Mouse (Mus musculus) T-helper 2 cell (primary cell): ENCODE results near the gene Cdiptos.

Experiments
- in situ Hi-C: fragments of 300-600 bp; cut with MboI, MseI; formaldehyde crosslinking; loops from one replicate; pipeline ENCODE4 v1.15.1; 2025; ENCODE audit warnings: high pct_unique_total_duplicates

Gene Cdiptos

DNA sequence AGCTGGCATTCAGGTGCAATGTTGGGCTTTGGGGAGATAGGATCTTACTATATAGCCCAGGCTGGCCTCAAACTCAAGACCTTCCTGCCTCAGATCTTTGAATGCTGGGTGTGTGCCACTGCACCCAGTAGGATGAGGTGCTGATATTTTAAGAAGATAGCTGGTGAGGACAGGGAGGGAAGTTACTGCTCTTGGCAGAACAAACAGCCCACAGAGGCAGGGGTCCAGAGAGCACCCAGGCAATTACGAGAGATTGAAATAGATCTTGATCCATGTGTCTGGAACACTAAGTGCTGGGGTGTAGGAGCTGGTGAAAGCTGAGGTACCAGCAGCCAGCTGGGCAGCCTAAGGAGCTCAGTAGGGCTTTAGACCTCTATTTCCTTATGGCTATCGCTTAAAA lies 5.7 kb upstream of the Cdiptos start:
- in situ Hi-C loops = no loop called here

DNA sequence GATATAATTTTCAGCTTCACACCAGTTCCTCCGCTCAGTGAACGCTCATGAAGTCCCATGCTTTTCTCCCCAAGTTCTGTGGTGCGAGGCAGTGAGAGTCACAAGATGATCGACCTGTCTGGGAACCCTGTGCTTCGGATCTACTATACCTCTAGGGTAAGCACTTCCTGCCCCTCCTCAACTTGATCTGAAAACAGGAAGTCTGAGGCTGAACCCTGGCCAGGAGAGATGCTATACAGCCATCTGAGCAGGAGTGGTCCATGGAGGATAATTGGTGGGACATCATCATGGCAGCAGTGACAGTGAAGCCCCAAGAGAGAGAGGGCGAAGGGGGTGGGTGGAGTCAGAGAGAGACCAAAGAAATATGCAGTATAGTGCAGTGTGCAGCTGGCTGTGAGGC lies 2.9 kb upstream of the Cdiptos start:
- in situ Hi-C loops = no loop called here

DNA sequence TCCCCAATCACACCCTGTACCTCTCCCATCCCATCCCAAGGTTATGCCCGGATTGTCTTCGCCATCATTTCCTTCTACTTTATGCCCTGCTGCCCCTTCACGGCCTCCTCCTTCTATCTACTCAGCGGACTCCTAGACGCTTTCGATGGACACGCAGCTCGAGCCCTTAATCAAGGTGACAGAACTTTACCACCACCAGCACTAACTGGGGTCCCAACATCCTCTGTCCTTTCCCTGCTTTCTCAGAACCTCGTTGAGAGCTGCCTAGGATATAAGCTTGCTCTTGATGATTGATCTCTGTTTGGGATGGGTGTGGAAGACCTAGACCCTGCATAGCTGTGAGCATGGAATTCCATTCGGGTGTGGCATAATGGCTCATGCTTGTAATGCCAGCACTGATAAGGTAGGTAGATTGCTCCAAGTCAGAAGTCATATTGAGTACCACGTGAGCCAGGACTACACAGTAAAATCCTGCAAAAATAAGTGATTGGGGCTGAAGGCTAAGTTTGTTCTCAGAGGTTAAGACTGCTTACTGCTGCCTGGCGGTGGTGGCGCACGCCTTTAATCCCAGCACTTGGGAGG lies 1.1 kb upstream of the Cdiptos start:
- in situ Hi-C loops = no loop called here

DNA sequence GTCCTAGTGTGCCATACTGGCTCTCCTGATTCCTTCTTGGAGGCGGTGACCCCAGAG lies 177 bp downstream of the Cdiptos start, which contains the start of gene Cdipt:
Gene Cdipt (plus strand): TSS at position 22 of the 57 bp plus-strand sequence.
- in situ Hi-C loops = no loop called here

DNA sequence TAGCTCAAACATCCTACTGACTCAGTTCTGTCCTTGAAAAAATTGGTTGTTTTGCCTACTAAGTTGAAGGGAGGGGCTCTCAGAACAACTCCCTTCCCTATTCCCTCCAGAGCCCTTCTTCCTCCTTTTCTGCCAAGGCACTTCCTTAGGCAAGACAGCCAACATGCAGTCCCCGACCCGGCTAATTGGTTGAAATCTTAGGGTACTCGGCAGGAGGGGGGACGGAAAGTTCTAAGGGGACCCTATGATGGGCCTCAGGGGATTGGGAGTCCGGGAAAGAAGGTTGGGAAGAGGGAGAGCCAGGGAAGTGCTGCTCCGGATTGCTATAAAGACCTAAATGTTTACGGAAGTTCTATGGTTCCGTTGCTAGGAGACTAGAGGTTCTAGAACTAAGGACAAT lies 405 bp downstream of the Cdiptos start:
- in situ Hi-C loops = no loop called here

DNA sequence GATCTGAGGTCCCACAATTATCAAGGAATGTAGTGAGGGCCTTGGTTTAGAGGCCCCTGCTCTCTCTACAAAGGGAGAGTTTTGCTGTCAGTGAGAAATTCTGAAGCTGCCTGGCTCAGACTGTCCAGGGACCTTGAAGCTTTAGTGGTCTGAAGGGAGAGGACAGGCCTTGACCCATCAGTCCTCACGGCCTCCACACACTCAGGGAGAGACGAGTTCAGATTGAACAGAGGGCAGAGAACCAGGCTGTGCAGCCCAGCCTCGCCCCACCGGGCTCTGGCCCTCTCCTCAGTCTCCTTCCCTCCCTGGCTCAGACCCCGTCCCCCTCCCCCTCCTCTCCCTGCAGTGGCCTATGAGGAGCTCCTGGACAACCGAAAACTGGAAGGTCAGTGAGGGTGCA lies 8.5 kb downstream of the Cdiptos start:
- in situ Hi-C loops = no loop called here

DNA sequence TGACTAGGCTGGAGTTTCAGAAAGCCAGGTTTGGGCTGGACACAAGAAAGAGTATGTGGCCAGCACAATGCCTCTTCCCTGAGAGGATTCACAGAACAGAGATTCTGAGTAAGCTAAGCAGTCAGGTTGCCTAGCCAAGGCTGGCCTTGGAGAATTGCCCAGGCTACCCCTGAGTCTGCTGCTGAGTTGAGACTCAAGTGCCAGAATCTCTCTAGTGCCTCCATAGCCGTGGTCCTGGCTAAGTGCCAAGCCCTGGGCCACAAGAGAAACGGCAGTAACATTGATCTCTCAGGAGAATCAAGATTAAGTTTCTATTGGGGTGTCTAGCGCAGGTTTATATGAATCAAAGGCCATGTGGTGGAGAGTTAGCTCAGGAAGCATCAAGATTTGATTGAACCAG lies 10.3 kb downstream of the Cdiptos start:
- in situ Hi-C loops = no loop called here

DNA sequence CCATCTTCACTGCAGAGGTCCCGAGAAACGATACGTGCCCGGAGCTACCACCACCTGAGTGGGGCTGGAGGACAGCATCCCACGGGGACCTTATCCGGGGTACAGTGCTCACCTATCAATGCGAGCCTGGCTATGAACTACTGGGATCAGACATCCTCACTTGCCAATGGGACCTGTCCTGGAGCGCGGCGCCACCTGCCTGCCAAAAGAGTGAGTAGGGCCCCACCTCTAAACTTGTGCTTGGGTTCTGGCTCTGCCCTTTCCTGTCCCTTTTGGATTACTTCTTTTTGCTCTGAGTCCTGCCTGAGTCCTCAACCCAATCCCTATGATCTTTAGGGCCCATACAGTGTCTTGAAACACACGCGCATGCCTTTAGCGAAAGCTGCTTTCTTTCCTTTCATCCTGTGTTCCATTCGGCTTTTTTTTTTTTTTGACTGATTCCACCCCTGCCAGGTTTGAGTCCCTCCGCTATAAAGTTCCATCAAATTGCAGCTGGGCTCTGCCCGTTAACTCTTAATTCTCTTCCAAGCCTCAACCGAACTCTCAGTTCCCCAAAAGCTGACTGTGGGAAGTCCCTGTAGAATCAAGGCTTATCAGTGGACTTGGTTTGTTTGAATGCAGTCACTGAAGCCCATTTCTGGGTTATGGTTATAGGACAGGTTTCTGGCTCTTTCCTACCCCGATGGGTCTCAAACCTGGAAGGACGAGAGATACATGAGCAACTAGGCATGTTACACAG lies 12.2 kb downstream of the Cdiptos start:
- in situ Hi-C loops = loop anchor here (5.0 kb wide), 1 partner anchor 141 kb away; no protein-coding TSS in a partner anchor

DNA sequence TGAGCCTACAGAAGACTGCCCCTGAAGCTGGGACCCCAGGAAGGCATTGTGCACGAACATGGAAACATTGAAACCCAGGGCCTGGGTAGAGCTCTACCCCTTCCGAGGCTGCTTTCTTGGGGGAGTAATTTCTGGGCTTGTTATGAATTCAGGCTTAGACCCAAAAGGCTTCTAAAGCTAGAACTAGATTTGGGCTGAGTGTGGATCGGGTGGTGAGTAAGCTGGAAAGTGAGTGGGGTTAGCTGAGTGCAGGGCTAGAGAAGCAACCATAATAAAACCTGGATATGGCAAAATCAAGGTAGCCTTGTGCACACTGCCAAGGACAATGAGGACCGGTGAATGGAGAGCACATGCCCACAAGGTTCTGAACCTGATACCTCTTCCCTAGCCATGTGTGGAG lies 13.9 kb downstream of the Cdiptos start:
- in situ Hi-C loops = loop anchor here (5.0 kb wide), 1 partner anchor 140 kb away; no protein-coding TSS in a partner anchor

DNA sequence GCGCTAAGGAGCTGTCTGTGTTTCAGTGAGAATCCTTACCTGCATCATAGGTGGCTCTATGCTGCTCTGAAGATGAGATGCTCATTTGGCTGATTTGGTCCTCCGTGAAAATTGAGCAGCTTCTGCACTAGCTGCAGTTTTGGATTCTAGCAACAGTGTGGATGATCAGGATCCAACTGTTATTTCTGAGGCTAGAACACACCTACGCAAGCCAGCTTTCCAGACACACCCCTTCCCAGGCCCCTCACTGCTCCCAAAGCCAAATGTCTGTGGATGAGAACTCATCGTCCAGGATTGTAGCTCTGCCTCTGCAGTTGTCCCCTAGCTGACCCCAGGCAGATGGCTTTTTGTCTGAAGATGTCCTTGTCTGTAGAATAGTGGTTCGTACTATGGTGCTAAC lies 14.8 kb downstream of the Cdiptos start:
- in situ Hi-C loops = loop anchor here (5.0 kb wide), 1 partner anchor 139 kb away; no protein-coding TSS in a partner anchor

DNA sequence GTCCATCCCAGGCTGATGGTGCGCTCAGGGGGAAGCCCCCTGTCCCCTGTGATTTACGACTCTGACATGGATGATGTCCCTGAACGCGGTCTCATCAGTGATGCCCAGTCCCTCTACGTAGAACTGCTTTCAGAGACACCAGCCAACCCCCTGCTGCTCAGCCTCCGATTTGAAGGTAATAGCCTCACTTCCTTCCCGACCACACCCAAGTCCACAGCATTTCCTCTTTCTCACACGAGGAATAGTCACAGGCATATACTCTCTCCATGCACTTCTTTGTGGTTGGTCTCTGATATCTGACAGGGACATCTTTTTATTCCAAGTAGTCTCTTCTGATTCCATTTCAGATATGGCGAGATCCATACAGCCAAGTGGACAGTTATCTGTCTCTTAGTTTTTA lies 16.1 kb downstream of the Cdiptos start:
- in situ Hi-C loops = loop anchor here (5.0 kb wide), 1 partner anchor 137 kb away; no protein-coding TSS in a partner anchor

DNA sequence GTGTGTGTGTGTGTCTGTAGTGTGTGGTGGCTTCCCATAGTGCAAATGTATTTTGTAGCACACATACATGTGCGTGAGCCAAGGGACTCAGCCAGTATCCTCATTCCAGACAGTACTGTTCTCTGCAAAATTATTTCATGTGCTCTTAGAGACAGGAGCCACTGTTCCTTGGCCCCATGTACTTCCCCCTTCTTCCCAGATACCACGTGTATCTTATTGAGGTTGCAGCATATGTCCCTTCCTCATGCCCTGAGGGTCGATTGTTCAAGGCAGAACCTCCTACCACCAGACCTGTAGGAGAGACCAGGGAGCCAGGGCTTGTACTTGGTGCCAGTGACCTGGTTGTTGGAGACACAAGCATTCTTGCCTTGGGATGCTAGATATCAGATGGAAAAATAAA lies 20.8 kb downstream of the Cdiptos start:
- in situ Hi-C loops = no loop called here

DNA sequence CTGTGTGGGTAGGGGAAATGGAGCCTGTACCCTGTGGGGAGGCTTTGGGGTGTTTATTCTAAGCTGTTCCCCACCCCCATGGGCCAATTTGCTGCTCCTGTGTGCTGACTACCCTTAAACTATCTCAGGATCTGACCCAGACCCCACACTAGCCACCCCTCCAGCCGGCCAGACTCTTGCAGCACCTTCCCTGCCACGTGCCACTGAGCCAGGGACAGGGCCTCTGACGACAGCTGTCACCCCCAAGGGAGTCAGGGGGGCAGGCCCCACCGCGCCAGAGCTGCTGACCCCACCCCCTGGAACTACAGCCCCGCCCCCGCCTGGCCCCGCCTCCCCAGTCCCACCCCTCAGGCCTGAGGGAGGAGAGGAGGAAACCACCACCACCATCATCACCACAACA lies 23.3 kb downstream of the Cdiptos start:
- in situ Hi-C loops = no loop called here

DNA sequence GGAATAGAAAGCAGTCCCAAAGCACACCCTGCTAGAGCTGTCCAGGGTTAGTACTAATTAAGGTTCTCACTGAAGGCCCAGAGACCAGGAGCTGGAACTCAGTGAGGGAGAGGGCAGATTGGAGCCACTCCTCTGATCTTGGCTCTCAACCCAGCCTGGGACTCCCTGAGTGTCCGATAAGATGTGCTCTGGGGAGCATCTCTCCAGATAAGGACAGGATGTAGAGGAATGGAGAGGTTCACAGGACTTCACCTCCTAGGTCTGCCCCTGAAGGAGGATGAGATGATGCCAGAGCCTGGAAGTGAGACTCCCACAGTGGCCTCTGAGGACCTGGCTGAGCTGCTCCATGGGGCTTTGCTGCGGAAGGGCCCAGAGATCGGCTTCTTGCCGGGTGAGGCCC lies 24.2 kb downstream of the Cdiptos start:
- in situ Hi-C loops = no loop called here

DNA sequence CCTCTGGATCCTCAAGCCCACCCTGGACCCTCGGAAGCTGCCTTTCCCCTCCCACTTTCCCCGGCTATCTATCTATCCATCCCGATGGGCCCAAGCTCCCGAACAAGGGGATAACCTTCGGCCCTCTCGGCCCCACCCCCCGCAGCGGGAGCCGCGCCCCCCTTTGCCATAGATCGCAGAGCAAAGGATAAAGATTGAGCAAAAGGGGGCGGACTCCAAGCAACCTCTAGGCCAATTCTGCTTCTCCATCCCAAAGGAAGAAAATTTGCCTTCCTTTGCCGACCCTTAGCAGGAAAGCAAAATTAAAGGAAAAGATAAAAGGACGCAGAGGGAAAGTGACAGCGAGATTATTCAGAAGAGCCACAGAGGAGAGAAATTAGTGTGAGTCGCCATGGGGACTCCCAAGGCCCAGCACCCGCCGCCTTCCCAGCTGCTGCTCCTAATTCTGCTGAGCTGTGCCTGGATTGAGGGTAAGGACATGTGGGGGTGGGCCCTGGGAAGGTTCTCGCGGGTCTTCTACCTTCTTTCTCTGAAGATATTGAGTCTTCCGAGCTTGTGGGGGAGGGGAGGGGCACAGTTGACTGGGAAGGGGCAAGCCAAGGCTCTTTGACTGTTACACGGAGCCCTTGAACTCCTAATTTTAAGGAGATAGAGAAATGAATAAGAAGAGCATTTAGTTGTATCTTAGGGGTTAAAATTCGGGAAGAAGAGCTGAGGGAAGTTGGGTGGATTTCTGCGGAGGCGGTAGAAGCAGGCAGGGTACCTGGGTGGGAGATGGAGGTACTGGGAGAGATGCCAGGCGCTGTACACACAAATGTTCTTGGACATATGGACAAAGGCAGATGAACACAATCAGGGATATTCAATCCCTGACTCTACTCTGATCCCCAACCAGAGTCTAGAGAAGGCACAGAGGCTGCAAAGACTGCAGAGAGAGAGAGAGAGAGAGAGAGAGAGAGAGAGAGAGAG lies 25.0 kb downstream of the Cdiptos start:
- in situ Hi-C loops = no loop called here

DNA sequence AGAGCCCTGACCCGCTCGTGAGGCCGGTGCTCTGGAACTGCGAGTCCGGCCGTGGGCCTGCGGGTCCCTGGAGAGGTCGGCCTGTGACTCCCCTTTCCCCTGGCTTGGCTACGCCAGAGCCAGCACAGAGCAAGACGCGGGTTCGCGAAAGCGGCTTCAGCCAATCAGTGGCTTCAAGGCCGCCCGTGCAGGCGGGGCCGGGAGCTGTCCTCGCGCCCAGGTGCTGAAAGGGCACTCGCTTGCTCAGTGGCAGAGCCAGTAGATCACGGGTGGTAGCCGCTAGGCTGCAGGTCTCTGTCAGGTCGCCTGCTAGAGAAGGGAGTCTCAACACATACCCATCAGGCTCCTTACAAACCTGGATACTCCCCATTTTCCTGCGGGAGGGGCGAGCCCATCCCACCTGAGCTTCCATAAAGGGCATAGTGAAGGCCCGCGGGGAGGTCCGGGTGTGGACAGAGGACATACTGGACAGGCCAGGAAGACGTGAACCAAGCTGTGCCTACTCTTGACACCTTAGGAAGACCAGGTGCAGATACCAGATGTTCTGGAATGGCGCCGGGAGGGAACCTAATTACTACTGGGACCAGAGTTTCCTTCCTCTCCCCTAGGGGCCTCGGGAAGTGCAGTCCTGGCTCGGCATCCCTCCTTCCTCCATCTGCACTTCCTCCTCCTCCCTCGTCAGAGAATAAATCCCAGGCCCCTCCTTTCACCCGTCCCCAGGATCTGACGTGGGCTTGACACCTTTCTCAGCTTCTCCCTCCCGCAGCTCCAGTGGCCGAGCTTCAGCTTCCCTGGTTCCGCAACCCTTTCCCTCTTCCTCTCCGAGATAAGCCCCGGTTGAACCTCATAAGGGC lies 25.9 kb downstream of the Cdiptos start, which contains the start of gene Sez6l2:
Gene Sez6l2 (plus strand): TSS at position 771 of the 854 bp plus-strand sequence.
- in situ Hi-C loops = no loop called here

DNA sequence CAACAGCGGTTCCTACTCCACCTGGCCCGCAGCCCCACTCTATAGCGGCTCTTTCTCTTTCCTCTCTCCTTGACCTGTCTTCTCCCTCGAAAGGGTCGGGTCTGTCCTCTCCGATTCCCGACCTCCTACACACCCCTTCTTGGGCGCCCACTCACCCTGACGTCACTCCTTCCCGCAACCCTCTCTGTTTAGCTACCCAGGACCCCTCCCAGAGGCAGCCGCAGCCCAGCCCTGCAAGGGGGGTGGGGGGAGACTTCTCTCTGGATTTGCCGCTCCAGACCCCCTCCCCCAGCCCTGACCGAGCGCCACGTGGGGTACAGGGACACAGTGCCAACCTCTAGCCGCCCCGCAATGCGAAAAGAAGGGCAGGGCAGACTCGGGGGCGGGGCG lies 26.5 kb downstream of the Cdiptos start, which contains the start of gene Asphd1:
Gene Asphd1 (minus strand): TSS at position 180 of the 390 bp plus-strand sequence.
- in situ Hi-C loops = no loop called here

DNA sequence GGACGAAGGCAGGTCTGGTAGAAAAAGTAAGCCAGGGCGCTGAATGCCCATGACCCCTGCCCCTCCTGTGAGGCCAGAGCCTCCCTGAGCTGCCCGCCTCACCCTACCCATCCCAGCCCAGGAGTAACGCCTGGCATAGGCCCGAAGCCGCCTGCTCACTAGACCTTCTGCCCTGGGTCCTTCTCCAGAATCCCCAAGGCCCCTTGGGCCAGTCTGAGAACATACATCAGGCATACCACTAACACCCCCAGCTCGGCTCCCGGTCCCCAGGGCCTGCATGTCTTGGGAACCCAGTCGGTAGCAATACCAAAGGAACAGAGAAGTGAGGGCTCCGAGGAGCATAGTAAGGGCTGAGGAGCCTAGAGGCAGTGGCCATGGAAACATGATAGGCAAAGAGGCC lies 27.3 kb downstream of the Cdiptos start:
- in situ Hi-C loops = no loop called here

DNA sequence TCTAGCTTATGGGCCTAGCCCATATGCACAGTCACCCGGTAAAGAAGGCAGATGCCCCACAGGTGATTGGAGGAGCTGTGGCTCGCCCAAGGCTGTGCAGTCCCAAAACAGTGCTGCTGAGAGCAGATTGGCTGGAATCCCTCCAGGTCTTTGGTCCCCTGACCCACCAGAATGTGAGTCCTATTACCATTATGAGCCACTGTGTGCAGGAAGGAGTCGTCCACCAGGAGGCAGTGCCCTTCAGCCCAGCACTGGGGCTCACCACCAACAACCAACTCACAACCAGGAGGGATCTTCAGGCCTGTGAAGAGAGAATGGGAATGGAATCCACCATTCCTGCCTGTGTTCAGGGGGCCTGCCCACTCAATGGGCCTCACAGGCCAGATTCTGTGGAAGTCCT lies 29.4 kb downstream of the Cdiptos start:
- in situ Hi-C loops = no loop called here

DNA sequence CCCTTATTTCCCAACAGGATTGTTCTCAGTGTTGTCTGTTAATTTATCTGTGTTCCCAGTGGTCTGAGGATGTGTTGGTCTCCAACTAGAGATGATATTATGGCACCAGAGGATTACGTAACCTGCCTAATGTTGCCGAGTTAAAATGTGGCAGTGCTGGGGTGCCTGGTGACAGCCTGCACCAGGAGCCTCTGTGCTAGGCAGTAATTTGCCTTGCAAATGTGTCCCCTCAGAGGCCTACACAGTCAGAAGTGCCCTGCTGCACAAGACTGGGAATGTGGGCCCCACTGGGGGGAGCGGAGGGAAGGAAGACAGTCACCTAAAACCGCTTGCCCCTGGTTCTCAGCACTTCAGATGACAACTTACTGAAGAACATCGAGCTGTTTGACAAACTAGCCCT lies 34.1 kb downstream of the Cdiptos start:
- in situ Hi-C loops = no loop called here

DNA sequence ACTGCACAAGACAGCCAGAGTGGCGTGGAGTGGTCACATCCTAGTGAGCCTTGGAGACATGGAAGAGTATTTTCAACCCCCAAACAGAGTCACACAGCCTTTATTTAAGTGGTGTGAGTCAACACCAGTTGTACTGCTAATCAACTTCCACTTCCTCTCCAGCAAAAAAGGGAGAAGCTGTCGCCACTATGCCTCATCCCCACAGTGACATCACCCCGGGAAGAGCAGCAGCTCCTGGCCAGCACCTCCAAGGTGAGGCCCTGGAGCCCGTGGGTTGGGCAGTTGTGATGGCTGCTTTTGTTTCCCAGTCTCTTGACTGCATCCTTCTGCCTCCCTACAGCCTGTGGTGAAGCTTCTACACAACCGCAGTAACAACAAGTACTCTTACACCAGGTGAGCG lies 34.7 kb downstream of the Cdiptos start:
- in situ Hi-C loops = no loop called here

DNA sequence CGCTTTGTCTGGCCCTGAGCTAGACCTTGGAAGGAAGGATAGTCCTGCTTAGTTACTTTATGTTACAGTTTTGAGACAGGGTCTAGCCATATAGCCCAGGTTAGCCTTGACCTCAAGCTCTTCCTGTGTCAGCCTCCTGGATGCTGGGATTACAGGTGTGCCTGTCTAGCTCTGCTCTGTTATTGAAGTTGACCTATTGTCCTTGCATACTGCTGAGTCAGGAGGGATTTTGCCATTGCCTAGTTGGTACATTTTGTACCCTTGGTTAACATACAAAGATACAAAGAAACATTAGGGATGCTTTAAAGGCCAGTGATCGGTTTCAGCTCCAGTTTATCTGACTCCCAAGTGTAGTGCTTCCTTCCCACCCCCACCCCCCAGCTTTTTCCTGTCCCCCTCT lies 43.2 kb downstream of the Cdiptos start:
- in situ Hi-C loops = no loop called here
